18 mouse cellular contexts compared by ENCODE assay signal in genomic region chr4:40989633-40990032, GRCm38 (mm10). TPM values are rescaled to one million over a fixed set of nuclear protein-coding genes. Genes with fewer than 3 reads are reported as not detected.
"Had no signal": no experiment of that assay in that cellular context is flagged by ENCODE, and none has a peak within 500 bp of the region (broad histone marks: within the 10 kb centered on the region; RNA-seq: fewer than 3 reads in every experiment).

No protein-coding gene starts in this region.

- H3K4me2 ChIP-seq: neural tube, embryonic 13.5 days; neural tube, embryonic 15.5 days; stomach, embryonic 15.5 days had no signal

- H3K4me1 ChIP-seq: neural tube, embryonic 13.5 days; neural tube, embryonic 15.5 days; stomach, embryonic 15.5 days had no signal

- H3K27ac ChIP-seq: neural tube, embryonic 13.5 days; neural tube, embryonic 15.5 days; stomach, embryonic 15.5 days; stomach, postnatal 0 days had no signal

- DNase-seq: retina, postnatal 1 day; right cerebral cortex, adult 18-20 months; right cerebral cortex, postnatal 14 days; right cerebral cortex, postnatal 25 days; right cerebral cortex, postnatal 4 days; spleen, adult 18-20 months; thymus, adult 18-20 months; thymus, adult 2 months; thymus, postnatal 14 days; thymus, postnatal 25 days; thymus, postnatal 36 days; thymus, postnatal 4 days had no signal

- H3K9me3 ChIP-seq: neural tube, embryonic 13.5 days; neural tube, embryonic 15.5 days; stomach, embryonic 15.5 days had no signal

- H3K27me3 ChIP-seq: neural tube, embryonic 13.5 days; neural tube, embryonic 15.5 days; stomach, embryonic 15.5 days had no signal

- H3K9ac ChIP-seq: neural tube, embryonic 13.5 days; neural tube, embryonic 15.5 days; stomach, embryonic 15.5 days had no signal

- H3K4me3 ChIP-seq: neural tube, embryonic 13.5 days; neural tube, embryonic 15.5 days; stomach, embryonic 15.5 days had no signal

RNA-seq across cellular contexts. Expression of gene Aqp7, which starts 58.3 kb away (rescaled TPM):
- total RNA-seq: neutrophil, adult 5-6 weeks had no signal
- polyA plus RNA-seq: neural tube, embryonic 13.5 days; neural tube, embryonic 14.5 days; neural tube, embryonic 15.5 days had no signal
